ENCODE assay signal across 10 mouse cellular contexts in the genomic region with DNA sequence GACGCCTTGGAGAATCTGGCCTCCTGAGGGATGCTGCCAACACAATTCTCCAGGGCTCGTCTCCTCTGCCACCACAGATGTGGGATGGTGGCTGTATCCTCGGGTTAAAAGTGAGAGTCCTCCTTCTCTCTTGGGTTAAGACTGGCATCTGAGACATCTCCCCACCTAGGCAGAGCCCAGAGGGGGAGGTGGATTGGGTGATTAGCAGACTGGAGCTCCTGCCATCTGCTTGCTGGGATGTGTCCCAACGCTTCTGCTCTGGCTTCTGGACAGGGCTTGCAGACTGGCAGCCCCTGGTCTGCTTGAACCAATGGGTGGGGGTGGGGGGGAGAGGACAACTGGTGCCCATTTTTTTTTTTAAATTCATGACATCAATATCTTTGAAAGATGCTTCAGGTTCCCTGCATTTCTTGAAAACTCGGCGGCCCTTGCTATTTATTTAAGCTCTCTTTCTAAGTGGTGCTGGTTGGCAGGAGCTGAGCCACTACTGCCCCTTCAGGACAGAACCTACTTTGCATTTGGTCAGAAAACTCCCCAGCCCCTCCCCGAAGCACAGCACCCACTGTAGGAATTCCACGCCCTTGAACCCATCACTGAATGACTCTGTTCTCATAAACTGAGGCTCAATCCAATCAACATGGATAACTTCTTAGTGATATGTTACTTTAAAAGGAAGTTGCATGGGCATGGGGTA. TPM values are rescaled to one million over a fixed set of nuclear protein-coding genes. Genes with fewer than 3 reads are reported as not detected.
DNase-seq lines count a peak whose midpoint lies in the region; ATAC-seq and TF ChIP-seq lines count a peak whose summit lies in the region.
"Had no signal": no experiment of that assay in that cellular context is flagged by ENCODE, and none has a peak within 500 bp of the region (broad histone marks: within the 10 kb centered on the region; RNA-seq: fewer than 3 reads in every experiment).

No protein-coding gene starts in this region.

- H3K9ac ChIP-seq in heart, adult 2 months (ENCODE audit: low read depth, low read length), result no peak overlapping the region
- no peak overlapping the region for H3K9ac ChIP-seq in midbrain, embryonic 11.5 days (ENCODE audit: low read length)
- no peak overlapping the region for H3K9ac ChIP-seq in midbrain, embryonic 15.5 days
- H3K9ac ChIP-seq: liver, embryonic 13.5 days; stomach, embryonic 15.5 days had no signal

- H3K9me3 ChIP-seq in midbrain, embryonic 11.5 days (ENCODE audit: control insufficient read depth, low read length), result no peaks in the 10 kb centered on the region
- no peaks in the 10 kb centered on the region for H3K9me3 ChIP-seq in midbrain, embryonic 15.5 days
- no peaks in the 10 kb centered on the region for H3K9me3 ChIP-seq in hindbrain, embryonic 10.5 days
- H3K9me3 ChIP-seq: forebrain, embryonic 10.5 days; liver, embryonic 13.5 days; stomach, embryonic 15.5 days had no signal

- peaks cover 27% of the 10 kb centered on the region for H3K4me1 ChIP-seq in heart, adult 2 months (ENCODE audit: control insufficient read depth, insufficient read depth, low read length)
- H3K4me1 ChIP-seq in midbrain, embryonic 11.5 days (ENCODE audit: control insufficient read depth, insufficient read depth, low read length), result peaks cover 3% of the 10 kb centered on the region
- H3K4me1 ChIP-seq in midbrain, embryonic 15.5 days, result peaks cover 29% of the 10 kb centered on the region
- H3K4me1 ChIP-seq in hindbrain, embryonic 10.5 days (replicated peaks), result peaks cover 41% of the 10 kb centered on the region
- H3K4me1 ChIP-seq: liver, embryonic 13.5 days had no signal

- TF ChIP-seq POLR2A in heart, adult 2 months (IDR thresholded peaks at IDR 0.05; ENCODE audit: insufficient read depth, low read depth, low read length), result no peak

- DNase-seq in heart, adult 2 months, result peak; percentile 28 to 35
- no peak for DNase-seq in heart, postnatal 14 days
- peak; percentile 53 for DNase-seq in midbrain, embryonic 11.5 days (ENCODE audit: low spot score, missing footprints)
- peak; percentile 41 to 58 for DNase-seq in cerebellum, postnatal 25 days
- no peak for DNase-seq in urinary bladder, postnatal 25 days (ENCODE audit: low spot score)
- no peak for DNase-seq in hindbrain, embryonic 10.5 days (ENCODE audit: low spot score)
- DNase-seq: liver, embryonic 13.5 days had no signal

- TF ChIP-seq EP300 in heart, adult 2 months (IDR thresholded peaks at IDR 0.05; ENCODE audit: insufficient read depth, low read depth, low read length), result no peak

- no peak overlapping the region for H3K4me2 ChIP-seq in midbrain, embryonic 11.5 days
- no peak overlapping the region for H3K4me2 ChIP-seq in midbrain, embryonic 15.5 days
- H3K4me2 ChIP-seq: liver, embryonic 13.5 days; stomach, embryonic 15.5 days had no signal

- TF ChIP-seq CTCF in heart, adult 2 months (IDR thresholded peaks at IDR 0.05), result peak; percentile 52

- intact Hi-C loops in heart, adult 2 months (cut with DNase I), result loop anchor here (5.0 kb wide), 3 partner anchors 64 to 564 kb away; no protein-coding TSS in a partner anchor
- intact Hi-C loops in heart, postnatal 14 days (cut with DNase I), result loop anchor here (5.0 to 10.0 kb wide), 5 partner anchors 89 to 776 kb away; no protein-coding TSS in a partner anchor

- H3K79me2 ChIP-seq in heart, adult 2 months (replicated peaks; ENCODE audit: control insufficient read depth, insufficient read depth, low read length), result no peaks in the 10 kb centered on the region; the same call in none of the 2 replicates

- ATAC-seq in midbrain, embryonic 11.5 days (ENCODE audit: low FRiP score), result no peak
- ATAC-seq in midbrain, embryonic 15.5 days (replicated peaks), result no peak

- peaks cover 9% of the 10 kb centered on the region for H3K36me3 ChIP-seq in heart, adult 2 months (ENCODE audit: control insufficient read depth, insufficient read depth, low read length)
- no peaks in the 10 kb centered on the region for H3K36me3 ChIP-seq in midbrain, embryonic 11.5 days (ENCODE audit: control insufficient read depth, insufficient read depth, low read length)
- no peaks in the 10 kb centered on the region for H3K36me3 ChIP-seq in midbrain, embryonic 15.5 days (replicated peaks)
- H3K36me3 ChIP-seq in hindbrain, embryonic 10.5 days, result no peaks in the 10 kb centered on the region
- H3K36me3 ChIP-seq: forebrain, embryonic 10.5 days; liver, embryonic 13.5 days; stomach, embryonic 15.5 days had no signal

- WGBS in heart, adult 2 months, result 54% methylated on average over 8 of the region's 8 CpGs
- WGBS in midbrain, embryonic 11.5 days, result 64% methylated on average over 8 of the region's 8 CpGs
- 64% methylated on average over 8 of the region's 8 CpGs for WGBS in midbrain, embryonic 15.5 days
- 72% methylated on average over 8 of the region's 8 CpGs for WGBS in hindbrain, embryonic 10.5 days

- H3K27ac ChIP-seq in heart, adult 2 months, result peak overlapping the region; percentile 92
- no peak overlapping the region for H3K27ac ChIP-seq in midbrain, embryonic 11.5 days (ENCODE audit: low read depth, low read length)
- H3K27ac ChIP-seq in midbrain, embryonic 15.5 days, result no peak overlapping the region
- no peak overlapping the region for H3K27ac ChIP-seq in hindbrain, embryonic 10.5 days
- H3K27ac ChIP-seq: forebrain, embryonic 10.5 days; liver, embryonic 13.5 days; stomach, embryonic 15.5 days had no signal

- H3K27me3 ChIP-seq in heart, adult 2 months (ENCODE audit: control insufficient read depth, insufficient read depth, low read length), result no peaks in the 10 kb centered on the region
- peaks cover 17% of the 10 kb centered on the region for H3K27me3 ChIP-seq in midbrain, embryonic 11.5 days (ENCODE audit: control insufficient read depth, insufficient read depth, low read length)
- H3K27me3 ChIP-seq in midbrain, embryonic 15.5 days (replicated peaks), result no peaks in the 10 kb centered on the region
- H3K27me3 ChIP-seq in hindbrain, embryonic 10.5 days (ENCODE audit: insufficient read depth, poor library complexity, severe bottlenecking), result peaks cover 39% of the 10 kb centered on the region

- no peak overlapping the region for H3K4me3 ChIP-seq in heart, adult 2 months
- no peak overlapping the region for H3K4me3 ChIP-seq in midbrain, embryonic 11.5 days (ENCODE audit: low read depth, low read length)
- no peak overlapping the region for H3K4me3 ChIP-seq in midbrain, embryonic 15.5 days
- H3K4me3 ChIP-seq in hindbrain, embryonic 10.5 days, result no peak overlapping the region
- H3K4me3 ChIP-seq: forebrain, embryonic 10.5 days; liver, embryonic 13.5 days; stomach, embryonic 15.5 days had no signal

RNA-seq across cellular contexts. Expression of gene Cdh13, which starts 4.9 kb away (rescaled TPM):
- total RNA-seq in heart, adult 2 months (2021), result 100 to 1,000 TPM; 162 to 163 TPM
- polyA plus RNA-seq in heart, adult 2 months (2012; rRNA removed), result 172 and 217 TPM in 2 replicates
- 100 to 1,000 TPM; 182 to 194 TPM for total RNA-seq in heart, postnatal 14 days (2021)
- polyA plus RNA-seq in midbrain, embryonic 11.5 days (2014; fragmentation: Nextera tagmentation; extraction: Ambion mirVana), result 10.8 and 12.2 TPM in 2 replicates
- 110 TPM in 2 replicates for polyA plus RNA-seq in midbrain, embryonic 15.5 days (2015; fragmentation: Nextera tagmentation; extraction: Ambion mirVana)
- polyA plus RNA-seq in hindbrain, embryonic 10.5 days (2016; fragmentation: Nextera tagmentation; extraction: Ambion mirVana), result 5.2 and 8.5 TPM in 2 replicates

Comparison
In these comparisons a context has a peak if more than half of its experiments do, and no peak if none do; other contexts are left out.
1. DNase-seq: peak in heart, adult 2 months (2 of 2), midbrain, embryonic 11.5 days (single experiment) and cerebellum, postnatal 25 days (2 of 2); none in heart, postnatal 14 days (0 of 2), urinary bladder, postnatal 25 days (single experiment) and hindbrain, embryonic 10.5 days (single experiment).